Mouse (Mus musculus) left cerebral cortex, postnatal 36 days (tissue): ENCODE results near the gene Zc3h14. TPM values are rescaled to one million over a fixed set of nuclear protein-coding genes. Genes with fewer than 3 reads are reported as not detected.
A peak's percentile ranks its signal among the peaks of the same experiment; 100 is the strongest.

ENCODE experiments used
- DNase-seq, 2 experiments: peaks; one replicate each; pipeline ENCODE4 v3.0.0; 2021 to 2022; ENCODE audit warnings: low spot score in 2 of 2, mixed read lengths in 1 of 2
- intact Hi-C: fragments of 180-260 bp; cut with DNase I; formaldehyde crosslinking; loops from one replicate; pipeline ENCODE4 v1.15.1; 2025
- total RNA-seq, 2 experiments: library from RNA; stranded (reverse); gene quantifications; 2 replicates each; pipeline ENCODE4 v1.2.3; 2021

Gene Zc3h14
- total RNA-seq, 2 experiments from 2014 or later, result 89.0 to 100 TPM

DNA sequence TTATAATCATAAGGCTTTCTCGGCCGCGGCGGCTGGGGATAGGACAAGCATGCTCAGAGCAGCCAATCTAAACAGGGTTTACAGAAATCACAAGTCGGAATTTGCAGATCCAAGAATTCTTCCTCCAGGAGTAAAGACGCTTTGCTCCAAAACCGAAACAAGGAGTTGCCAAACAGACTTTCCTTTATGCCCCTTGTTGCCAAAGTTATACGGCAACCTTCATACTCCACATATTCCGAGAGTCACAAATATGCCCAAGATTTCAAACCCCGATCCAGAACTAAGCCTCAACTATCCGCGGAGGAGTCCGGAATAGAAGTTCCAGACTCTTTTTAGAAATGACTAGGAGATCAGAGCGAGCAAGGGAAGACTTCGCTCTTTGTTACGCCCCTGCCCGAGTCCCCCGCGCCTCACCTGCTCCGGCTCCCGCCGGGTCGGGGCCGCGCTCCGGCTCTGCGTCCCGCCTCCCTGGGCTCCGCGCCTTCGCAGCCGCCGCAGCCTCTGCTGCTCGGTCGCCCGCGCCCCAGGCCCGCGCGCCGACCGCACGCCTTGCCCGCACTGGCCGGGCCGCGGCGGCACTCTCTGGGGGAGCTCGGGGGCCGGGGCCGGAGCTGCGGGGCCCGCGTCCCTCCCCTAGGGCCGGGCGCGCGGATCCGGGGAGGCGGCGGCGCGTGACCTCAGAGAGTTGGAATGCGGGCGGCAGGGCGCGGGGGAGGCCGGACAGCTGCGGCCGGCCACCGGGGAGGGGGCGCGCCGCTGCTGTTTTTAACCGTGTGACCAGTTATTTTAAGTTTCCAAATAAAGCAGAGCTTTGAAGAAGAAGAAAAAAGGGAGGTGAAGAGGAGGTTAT, 9.6 kb upstream of the Zc3h14 start, which contains the start of gene Ptpn21:
Ptpn21 (minus strand) TSS at position 455 of the 850 bp plus-strand sequence.
- intact Hi-C loops, result loop anchor here (5.0 kb wide), 1 partner anchor 40 kb away; no protein-coding TSS in a partner anchor
- DNase-seq, result peak in 1 of 2 experiments; percentile 38

DNA sequence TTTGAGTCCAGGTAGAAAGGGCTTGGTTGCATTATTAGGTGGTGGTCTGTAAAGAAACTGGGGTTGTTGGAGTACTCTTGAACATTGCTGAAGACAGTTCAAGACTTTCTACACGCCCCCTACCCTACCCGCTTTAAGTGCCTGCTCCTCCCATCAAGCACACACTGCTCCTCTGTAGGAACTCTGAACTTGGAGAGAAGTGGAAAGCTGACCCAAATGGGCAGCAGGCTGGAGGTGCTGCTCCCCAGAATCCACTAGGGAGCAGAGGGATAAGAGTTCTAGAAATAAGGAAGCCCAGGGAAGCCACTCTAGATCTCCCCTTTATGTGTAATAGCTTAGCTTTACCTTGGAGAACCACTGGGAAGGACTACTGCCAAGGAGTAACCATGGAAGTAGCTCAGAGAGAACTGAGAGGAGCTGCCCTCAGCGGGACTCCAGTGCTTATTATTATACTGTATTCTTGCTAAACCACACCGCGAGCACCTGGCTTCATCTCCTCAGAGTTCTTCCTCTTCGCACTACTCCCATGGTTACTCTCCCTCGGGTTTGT, 8.9 kb upstream of the Zc3h14 start:
- intact Hi-C loops, result loop anchor here (5.0 kb wide), 1 partner anchor 41 kb away; no protein-coding TSS in a partner anchor
- DNase-seq, result no peak

DNA sequence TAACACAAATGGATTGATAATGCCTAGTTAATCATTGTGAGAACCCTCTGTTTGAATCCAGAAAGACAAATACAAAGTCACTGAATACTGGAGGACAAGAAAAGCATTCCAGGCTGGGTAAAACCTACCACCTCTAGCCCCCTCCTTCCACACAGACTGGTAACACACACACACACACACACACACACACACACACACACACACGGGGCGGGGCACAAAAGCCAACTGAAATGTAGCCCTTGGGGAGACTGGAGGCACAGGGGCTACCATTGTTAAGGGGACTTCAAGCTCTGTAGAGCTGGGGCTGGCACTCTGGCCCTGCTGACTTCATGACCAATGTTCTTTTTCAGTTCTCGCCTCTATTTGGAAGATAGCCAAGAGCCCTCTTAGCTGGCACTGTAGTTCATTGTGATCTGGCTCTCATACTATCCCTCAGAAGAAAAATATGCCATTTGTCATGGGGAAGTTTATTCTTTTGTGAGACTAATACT, 5.7 kb upstream of the Zc3h14 start:
- intact Hi-C loops, result no loop called here
- DNase-seq, result no peak

DNA sequence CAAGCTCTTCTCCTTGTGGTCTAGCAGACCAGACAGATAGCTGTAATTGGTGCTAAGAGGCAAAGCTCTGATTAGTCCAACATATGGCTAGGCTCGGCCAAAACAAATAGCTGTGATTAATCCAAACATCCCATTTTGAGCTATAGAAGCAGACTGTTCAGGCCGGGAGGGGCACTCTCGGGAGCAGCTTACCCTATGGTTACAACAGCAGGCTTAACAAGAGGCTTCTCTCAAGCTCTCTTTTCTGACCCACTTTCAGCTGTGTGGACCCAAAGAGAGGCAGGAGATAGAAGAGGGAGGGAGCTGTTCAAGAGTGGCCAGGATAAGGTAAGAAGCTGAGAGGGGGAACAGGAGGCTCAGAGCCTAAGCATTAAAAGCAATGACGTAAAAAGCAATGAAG, 1.1 kb upstream of the Zc3h14 start:
- intact Hi-C loops, result loop anchor here (5.0 kb wide), 1 partner anchor 68 kb away; no protein-coding TSS in a partner anchor
- DNase-seq, result no peak

DNA sequence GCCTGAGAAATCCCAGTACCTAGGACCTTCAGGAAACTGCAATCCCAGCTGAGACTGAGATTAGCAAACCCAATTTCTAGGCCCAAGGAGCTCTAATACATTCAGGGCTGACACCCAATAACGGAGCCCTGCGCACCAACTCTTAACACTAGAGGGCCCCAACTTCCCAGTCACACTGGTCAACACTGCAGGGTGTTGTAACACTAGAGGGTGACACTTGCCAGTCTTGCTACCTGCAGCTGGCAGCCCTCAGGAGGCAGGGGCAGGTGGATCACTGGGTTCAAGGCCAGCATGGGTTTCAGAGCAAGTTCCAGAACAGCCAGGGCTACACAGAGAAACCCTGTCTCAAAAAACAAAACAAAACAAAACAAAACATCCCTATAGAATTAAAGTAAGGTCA, 633 bp upstream of the Zc3h14 start:
- DNase-seq, result peak in 1 of 2 experiments; percentile 12
- intact Hi-C loops, result loop anchor here (5.0 kb wide), 1 partner anchor 69 kb away; no protein-coding TSS in a partner anchor

DNA sequence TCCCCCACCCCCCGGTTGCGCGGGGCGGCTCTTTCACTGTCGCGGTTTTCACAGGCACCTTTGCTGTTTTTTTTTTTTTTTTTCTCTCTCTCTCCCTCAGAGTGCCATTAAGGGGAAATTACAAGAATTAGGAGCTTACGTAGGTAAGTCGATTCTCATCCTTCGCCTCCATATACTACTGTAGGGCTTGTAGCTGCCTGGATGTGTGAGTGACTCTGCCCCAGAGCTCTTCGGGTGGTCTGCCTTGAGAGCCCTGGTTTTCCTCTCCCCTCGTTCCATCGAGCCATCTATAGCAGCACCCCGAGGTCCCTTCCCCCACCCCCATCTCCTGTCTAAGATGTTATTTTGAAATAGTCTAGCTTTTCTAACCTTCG, 603 bp downstream of the Zc3h14 start:
- intact Hi-C loops, result loop anchor here (5.0 kb wide), 1 partner anchor 70 kb away; no protein-coding TSS in a partner anchor
- DNase-seq, result no peak

DNA sequence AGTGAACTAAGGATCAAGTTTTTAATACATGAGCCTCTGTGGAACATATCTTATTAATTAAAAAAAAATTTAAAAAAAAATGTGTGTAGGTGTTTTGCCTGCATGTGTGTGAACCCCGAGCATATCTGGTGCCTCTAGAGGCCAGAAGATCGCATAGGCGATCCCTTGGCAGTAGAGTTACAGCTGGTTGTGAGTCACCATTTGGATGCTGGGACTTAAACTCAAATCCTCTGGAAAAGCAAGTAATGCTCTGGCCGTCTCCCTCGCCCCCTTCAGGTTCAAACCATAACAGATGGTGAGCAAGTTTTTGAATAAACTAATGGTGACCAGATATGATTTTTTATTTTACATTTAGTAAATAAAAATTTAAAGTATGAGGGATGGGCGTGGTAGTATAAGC, 10.9 kb downstream of the Zc3h14 start:
- no peak for DNase-seq
- intact Hi-C loops, result no loop called here

DNA sequence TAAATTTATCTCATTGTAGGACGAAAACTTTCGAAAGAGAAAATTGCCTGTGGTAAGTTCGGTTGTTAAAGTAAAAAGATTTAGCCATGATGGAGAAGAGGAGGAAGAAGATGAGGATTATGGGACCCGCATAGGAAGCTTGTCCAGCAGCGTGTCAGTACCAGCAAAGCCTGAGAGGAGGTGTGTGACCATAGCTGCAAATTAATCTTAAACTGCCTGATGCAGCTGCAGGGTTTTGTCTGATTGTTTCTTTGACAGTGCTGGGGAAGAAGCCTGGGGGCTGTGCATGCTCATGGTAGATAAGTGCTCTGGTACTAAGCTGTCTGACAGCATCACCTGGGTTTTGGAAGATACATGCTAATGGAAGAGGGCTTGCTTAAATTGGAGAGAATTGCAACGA, 12.9 kb downstream of the Zc3h14 start:
- intact Hi-C loops, result no loop called here

DNA sequence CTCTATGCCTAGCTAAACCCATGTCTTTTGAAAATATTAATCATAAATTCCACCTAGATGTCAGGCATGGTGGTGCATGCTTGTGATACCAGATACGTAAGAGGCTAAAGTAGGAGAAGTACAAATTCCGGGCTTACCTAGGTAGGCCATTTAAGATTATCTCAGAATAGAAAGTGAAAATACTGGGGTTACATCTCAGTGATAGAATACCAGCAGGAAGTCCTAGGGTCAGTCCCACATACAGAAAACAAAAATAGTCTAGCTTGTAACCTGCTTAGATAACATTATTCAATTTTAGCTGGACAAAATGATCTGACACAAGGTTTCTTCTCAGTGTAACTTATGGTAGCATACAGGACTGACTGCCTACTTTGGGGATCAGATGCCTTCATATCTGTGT, 19.5 kb downstream of the Zc3h14 start:
- intact Hi-C loops, result no loop called here
- DNase-seq, result no peak

More for the DNA sequence above, 12.9 kb downstream of the Zc3h14 start:
- no peak for DNase-seq

DNA sequence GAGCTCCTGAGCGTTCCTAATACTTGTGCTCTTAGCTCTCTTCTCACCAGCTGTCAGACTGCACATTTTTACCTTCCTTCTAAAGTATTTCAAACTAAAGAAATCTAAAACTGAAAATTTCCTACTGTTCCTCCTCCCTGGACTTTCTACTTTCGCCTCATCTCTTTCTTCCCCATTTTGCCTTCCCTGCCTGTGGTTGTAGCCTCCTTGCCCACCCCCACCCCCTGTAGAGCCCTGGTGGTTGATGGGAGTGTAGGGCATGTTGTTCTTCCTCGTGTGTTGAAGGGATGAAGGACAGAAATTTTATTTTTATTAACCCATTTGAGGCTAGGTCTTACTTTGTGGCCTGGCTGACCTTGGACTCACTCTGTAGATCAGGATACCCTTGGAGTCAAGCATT, 30.7 kb downstream of the Zc3h14 start:
- intact Hi-C loops, result no loop called here

DNA sequence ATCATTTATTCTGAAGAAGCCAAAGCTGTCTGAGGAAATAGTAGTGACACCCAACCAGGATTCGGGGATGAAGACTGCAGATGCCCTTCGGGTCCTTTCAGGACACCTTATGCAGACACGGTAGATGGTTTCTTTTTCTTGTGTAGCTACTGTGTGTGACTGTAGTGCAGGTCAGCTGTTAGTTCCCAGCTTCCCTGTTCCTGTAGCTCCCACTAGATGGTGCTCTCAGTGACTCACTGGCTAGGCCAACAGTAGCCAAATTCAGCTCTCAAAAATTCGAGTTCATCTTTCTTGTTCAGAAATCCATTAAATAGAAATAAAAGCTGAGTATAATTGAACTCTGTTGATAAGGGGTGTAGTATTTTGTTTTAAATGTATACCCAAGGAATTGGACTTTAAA, 32.4 kb downstream of the Zc3h14 start:
- DNase-seq, result no peak
- intact Hi-C loops, result no loop called here

More for the DNA sequence above, 30.7 kb downstream of the Zc3h14 start:
- DNase-seq, result no peak

DNA sequence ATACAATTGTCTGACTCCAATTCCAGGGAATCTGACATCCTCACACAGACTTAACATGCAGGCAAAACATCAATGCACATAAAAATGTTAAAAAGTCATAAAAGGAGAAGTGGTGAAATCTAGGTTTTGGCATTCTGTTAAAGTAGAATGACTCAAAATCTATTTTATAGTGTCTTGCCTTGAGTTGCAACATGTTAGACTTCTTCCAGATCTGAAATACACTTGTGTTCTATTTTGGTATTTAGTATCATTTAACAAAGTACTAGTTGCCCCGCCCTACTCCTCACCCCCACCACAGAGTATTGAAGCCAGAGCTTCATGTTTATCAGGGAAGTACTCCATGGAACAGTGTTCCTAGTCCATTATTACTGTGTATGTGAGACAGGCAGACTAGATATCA, 37.5 kb downstream of the Zc3h14 start:
- DNase-seq, result no peak
- intact Hi-C loops, result no loop called here

DNA sequence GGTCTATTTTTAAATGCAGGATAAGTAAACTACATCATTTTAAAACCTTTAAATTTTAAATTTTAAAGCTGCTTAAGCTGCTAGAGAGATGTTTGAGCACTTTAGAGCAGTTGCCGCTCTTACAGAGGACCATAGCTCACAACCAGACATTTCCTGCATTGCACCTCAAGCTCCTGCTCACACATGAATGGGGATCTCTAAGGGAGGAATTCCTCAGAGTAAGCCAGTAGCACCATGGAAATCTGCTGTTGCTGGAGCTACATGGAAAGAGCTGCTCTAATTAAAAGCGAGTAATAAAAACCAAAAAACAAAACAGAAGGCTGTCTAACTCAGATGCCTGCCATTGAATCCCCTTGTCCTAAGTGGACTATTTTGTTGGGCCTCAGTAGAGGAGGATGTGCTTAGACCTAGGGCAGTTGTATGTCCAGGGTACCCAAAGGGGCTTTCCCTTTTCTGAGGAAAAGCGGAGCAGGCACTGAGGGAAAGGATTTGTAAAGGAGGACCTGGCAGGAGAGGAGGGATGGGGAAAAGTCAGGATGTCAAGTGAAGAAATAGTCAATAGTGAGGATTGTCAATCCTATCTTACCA, 49.1 kb downstream of the Zc3h14 start:
- intact Hi-C loops, result no loop called here
- DNase-seq, result no peak

DNA sequence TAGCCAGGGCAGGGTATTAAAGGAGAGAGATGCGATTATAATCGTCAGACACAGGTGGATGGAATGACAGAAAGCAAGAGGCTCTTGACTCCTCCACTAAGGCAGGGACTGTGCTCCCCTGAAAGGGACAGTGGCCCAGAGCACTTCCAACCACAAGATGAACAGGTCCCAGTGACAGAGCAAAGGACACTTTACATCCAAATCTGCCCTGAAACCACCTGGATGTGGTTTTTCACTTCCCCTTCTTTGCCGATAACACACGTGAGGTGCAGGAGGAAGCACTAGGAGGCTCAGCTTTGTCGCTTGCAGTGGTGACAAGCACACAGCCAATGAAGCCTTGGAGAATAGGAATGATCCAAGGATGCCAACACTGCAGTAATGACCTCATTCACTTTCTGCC, 53.6 kb downstream of the Zc3h14 start:
- no peak for DNase-seq
- intact Hi-C loops, result no loop called here

DNA sequence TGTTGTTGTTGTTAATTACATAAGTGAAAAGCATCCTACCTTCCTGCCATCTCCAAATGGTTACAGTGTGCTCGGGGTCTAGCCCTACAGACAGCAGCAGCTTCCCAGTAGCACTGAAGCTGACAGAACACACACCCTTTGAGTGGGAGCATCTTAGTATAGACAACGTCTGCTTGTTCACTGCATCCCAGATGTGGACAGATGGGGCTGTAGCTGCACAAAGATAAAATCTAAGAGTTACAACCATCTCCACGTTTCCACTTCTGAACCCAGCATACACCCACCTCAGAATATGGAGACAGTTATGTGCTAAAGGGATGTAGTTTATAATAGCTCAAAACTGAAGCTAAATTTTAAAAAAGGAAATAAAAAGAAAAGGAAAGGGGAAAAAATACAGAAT, 55.5 kb downstream of the Zc3h14 start:
- no peak for DNase-seq
- intact Hi-C loops, result no loop called here

DNA sequence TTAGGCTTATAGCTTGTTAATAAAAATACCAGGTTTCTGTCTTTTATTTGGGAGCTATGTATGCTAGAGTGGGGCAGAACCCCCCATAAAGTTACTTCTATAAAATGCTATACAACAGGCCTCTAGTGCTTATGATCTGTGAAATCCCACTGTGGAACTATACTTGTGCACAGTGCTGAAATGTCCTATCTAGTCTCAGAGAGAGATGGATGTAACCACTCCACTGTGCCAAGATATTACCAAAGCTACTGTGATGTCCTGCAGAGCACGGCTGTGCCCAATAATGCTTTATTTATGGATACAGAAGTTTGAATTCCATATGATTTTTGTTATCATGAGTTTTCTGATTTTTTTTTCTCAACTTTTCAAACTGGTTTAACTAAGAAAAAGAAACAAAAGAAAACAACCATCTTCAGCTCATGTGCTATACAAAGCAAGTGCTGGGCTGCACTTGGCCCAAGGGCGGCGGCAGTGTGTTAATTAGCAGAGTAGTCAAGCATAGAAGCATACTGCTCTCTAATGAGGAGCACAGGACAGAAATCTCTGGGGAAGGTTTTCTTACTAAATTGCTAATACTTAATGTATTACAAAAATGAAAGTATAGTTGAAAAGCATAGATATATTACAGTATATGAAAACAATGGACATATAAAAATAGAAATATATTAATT, 57.4 kb downstream of the Zc3h14 start:
- no peak for DNase-seq
- intact Hi-C loops, result no loop called here

DNA sequence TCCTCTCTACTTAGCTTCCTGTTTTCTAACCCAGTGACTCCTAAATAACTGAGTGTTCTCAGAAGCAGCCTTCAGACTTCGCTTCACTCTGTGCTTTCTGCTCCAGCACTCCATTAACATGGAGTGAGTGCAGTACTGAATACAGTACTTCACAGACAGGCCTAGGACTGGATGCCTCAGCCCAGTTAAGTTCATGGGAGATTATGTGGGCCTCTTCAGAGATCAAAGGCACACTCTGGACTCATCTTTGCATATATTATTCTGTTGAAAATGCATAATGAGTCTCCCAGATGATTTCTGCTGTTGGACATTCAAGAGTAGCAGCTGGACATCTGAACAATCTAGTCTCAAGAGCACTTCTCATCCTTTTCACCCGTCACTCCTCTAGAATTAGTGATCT, 74.0 kb downstream of the Zc3h14 start:
- intact Hi-C loops, result no loop called here
- no peak for DNase-seq

DNA sequence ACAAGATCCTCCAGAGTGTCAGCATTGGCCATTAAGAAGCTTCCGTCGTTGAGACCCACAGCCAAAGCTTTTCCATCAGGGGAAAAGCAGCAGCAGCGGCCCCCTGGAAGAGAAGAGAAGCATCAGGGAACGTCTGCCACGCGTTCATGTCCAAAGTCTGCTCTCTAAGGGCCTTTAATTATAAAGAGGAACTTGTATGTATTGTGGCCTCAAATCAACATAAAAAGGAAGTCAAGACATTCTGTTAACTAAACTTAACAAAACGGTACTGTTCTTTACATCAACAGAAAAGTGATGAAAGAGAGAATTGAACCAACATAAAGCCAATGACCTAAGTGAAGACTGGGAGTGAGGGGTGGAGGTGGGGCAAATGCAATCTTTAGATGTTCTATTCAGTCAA, 84.4 kb downstream of the Zc3h14 start:
- intact Hi-C loops, result no loop called here

DNA sequence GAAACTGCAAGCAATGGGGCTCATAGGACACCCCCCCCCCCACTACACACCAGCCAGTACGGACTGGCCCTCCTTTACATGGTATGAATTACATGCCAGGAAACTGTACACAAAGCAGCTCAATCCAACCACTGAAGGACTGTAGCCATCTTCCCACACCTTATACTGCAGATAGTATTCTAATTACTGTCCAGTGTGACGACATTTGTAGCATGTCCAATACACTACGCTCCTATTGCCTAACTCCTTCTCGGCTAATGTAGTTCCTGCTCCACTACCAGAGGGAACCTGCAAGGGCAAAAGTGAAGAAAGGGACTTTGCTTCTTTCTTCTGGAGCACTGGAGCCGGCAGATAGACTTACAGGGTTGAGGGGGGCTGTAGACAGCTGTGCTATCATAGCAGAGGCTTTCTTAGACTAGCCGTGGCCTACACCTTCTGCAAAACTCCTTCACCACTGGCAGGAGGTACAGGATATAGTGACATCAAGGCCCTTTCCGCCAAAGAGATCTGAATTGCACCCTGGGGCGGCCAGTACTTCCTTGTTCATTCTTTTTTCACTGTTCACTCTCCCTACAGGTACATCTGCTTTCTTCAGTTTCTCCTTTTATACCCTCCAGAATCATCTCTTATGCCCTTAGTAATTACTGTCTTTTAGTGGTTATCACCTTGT, 86.3 kb downstream of the Zc3h14 start:
- intact Hi-C loops, result no loop called here

More for the DNA sequence above, 84.4 kb downstream of the Zc3h14 start:
- DNase-seq, result no peak

More for the DNA sequence above, 86.3 kb downstream of the Zc3h14 start:
- DNase-seq, result no peak
